Mouse (Mus musculus) inflammation-experienced regulatory T-cells, adult 6 months (primary cell): ENCODE measurements around the gene Cpsf3. TPM values are rescaled to one million over a fixed set of nuclear protein-coding genes. Genes with fewer than 3 reads are reported as not detected.
A peak's percentile ranks its signal among the peaks of the same experiment; 100 is the strongest.

Experiments used
- ATAC-seq: one replicate; pipeline ENCODE4 v1.8.0; 2017
- polyA plus RNA-seq, 3 experiments: library from polyadenylated mRNA; unstranded; fragments of 100-300 nt; shearing (Covaris generic); gene quantifications; one replicate each; pipeline ENCODE4 v1.2.1; 2017

Gene Cpsf3
- polyA plus RNA-seq, 3 experiments from 2014 or later = 105 to 138 (median 128) TPM

DNA sequence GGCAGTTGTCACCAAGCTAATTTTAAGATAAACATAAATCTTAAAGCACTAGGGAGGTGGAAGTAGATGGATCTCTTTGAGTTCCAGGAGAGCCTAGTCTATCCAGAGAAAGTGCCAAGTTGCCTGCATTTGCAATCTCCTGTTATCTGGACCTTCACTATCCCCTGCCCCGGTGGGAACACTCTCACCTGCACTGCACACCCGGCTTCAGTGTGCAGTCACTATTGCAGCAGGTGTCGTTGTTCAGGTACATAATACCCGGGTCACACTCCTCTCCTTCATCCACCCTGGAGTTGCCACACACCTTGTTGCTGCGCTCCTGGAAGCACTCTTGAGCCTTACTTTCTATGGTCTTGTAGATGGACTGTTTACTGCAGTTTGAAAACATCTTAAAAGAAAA, 48.6 kb downstream of the Cpsf3 start:
- ATAC-seq = no peak

DNA sequence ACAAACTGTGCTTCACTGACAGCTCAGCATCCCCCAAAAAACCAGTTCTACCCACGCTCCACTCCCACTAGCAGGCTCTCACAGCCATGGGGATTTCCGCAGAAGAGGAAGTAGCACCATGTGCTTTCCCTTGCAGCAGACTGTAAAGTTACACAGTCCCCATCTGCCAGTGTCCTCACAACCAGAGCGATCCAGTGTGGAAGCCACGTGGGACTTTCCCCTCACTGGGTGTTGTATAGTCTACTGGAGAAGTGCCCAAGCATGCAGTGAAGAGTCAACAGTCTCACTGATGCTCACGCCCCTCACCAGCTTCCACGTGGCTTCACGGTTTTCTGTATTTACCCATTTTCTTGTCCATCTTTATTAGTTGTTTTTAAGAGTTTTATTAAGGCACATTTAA, 50.7 kb downstream of the Cpsf3 start:
- peak; percentile 97 for ATAC-seq

GRCm38 (mm10) chr12:21337171-21337570, 52.0 kb downstream of the Cpsf3 start:
- ATAC-seq = no peak

DNA sequence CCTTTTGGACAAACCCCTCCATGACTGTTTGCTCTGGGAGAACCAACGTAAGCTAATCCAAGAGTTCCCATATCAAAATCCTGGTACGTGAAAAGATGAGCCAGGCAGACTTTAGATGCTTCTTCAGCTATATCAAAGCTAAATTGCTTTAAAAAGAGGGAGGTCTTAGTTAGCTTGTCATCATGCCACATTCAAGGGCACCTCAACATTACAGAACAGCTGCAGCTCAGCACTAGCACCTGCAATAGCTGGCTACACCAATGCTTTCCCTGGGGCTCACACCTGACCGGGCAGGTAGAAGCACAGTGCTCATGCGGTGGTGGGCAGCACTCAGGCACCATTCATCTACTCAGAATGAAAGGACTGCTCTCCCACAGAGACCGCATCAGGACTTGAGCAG, 55.5 kb downstream of the Cpsf3 start:
- ATAC-seq = no peak

DNA sequence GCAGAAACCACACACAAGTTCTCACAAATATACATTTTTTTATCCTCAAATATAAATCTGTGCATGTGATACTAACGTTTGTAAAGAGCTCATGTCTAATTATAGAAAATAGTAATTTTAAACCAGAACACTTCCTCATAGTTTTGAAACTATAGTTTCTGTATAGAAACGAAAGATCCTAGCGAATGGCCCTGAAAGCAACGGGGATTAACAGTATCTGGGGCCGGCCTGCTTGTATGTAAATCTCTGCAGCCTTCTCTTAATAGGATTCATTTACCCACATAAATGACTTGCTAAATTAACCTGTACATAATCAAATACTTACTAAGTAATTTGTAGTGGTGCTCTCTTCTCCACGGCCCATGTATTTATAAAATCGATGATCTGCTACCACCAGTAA, 61.8 kb downstream of the Cpsf3 start:
- no peak for ATAC-seq

- no peak for ATAC-seq
Observed at GRCm38 (mm10) chr12:21350113-21350876, 65.1 kb downstream of the Cpsf3 start.

GRCm38 (mm10) chr12:21353681-21354080, 68.5 kb downstream of the Cpsf3 start:
- ATAC-seq = no peak

- no peak for ATAC-seq
Observed at GRCm38 (mm10) chr12:21362686-21363085, 77.5 kb downstream of the Cpsf3 start.

GRCm38 (mm10) chr12:21363195-21363594, 78.0 kb downstream of the Cpsf3 start:
- ATAC-seq = no peak

Other genes starting within 250 kb of the Cpsf3 start
- 100 to 1,000 TPM in 1 of 3 experiments, 10 to 100 TPM in 2; 70.2 to 102 (median 87.2) TPM for gene Itgb1bp1, start 893 bp downstream of the Cpsf3 start, polyA plus RNA-seq
- gene Iah1, start 31.0 kb downstream of the Cpsf3 start, polyA plus RNA-seq = 10 to 100 TPM; 43.6 to 48.9 (median 46.6) TPM
- 10 to 100 TPM; 47.3 to 68.0 (median 67.7) TPM for gene Adam17, start 88.2 kb downstream of the Cpsf3 start, polyA plus RNA-seq
- gene Ywhaq, start 132.2 kb downstream of the Cpsf3 start, polyA plus RNA-seq = 100 to 1,000 TPM; 167 to 333 (median 215) TPM